Mouse (Mus musculus): ENCODE measurements around the gene Cask. TPM values are rescaled to one million over a fixed set of nuclear protein-coding genes. Genes with fewer than 3 reads are reported as not detected.

The Cask gene
- total and polyA plus RNA-seq, 3 experiments, result 9.4 to 13.3 TPM; not detected in 1

GRCm38 (mm10) chrX:13710174-13710573 is 141.0 kb downstream of the Cask start:
- H3K4me3 ChIP-seq (ENCODE audit: control insufficient read depth in 1 of 2, insufficient read depth in 1 of 2, low read depth in 2 of 2, low read length in 2 of 2), result no peak overlapping the region
- peak; percentile 73 for DNase-seq (ENCODE audit: low read depth, low spot score)
- H3K36me3 ChIP-seq (ENCODE audit: control insufficient read depth in 1 of 2, insufficient read depth in 2 of 2, low read length in 2 of 2), result peaks cover 0 to 4% of the 10 kb centered on the region in 2 experiments; a peak in 2 of 4 replicates
- H3K79me2 ChIP-seq (ENCODE audit: control insufficient read depth, insufficient read depth, low read length, poor library complexity), result no peaks in the 10 kb centered on the region
- no peak overlapping the region for H3K9ac ChIP-seq (ENCODE audit: control insufficient read depth, low read depth, low read length, poor library complexity, severe bottlenecking)
- peaks cover 3 to 4% of the 10 kb centered on the region in 2 experiments; a peak in 2 of 4 replicates for H3K4me1 ChIP-seq (ENCODE audit: control insufficient read depth in 1 of 2, insufficient read depth in 2 of 2, low read length in 2 of 2)
- no peaks in the 10 kb centered on the region for H3K9me3 ChIP-seq (replicated peaks; ENCODE audit: insufficient read depth, low read length)
- no peak overlapping the region for H3K27ac ChIP-seq (ENCODE audit: control insufficient read depth, low read depth, low read length)
- TF ChIP-seq POLR2A (IDR thresholded peaks at IDR 0.05; ENCODE audit: control insufficient read depth in 1 of 2, insufficient read depth in 1 of 2, low read depth in 1 of 2, low read length in 2 of 2, poor library complexity in 1 of 2), result no peak
- TF ChIP-seq BHLHE40 (IDR thresholded peaks at IDR 0.05; ENCODE audit: borderline replicate concordance, low read depth, low read length), result no peak
- peak; percentile 93 for TF ChIP-seq SMC3 (IDR thresholded peaks at IDR 0.05; ENCODE audit: low read depth, low read length)
- TF ChIP-seq NRF1 (IDR thresholded peaks at IDR 0.05; ENCODE audit: insufficient read depth, low read depth, low read length, poor library complexity, severe bottlenecking), result no peak
- TF ChIP-seq CTCF (IDR thresholded peaks at IDR 0.05 in 2 of 3, conservative IDR thresholded peaks at IDR 0.05 in 1 of 3; ENCODE audit: control insufficient read depth in 1 of 3, insufficient read depth in 1 of 3, low read depth in 2 of 3, low read length in 3 of 3, poor library complexity in 1 of 3, severe bottlenecking in 1 of 3), result peak; percentile 74 to 95 (median 93)
- no peak for TF ChIP-seq NELFE (IDR thresholded peaks at IDR 0.05; ENCODE audit: low read depth, low read length)
- TF ChIP-seq ZC3H11A (IDR thresholded peaks at IDR 0.05; ENCODE audit: low read depth, low read length), result peak; percentile 90
- no peak; the same call in none of the 2 replicates for TF ChIP-seq RAD21 (IDR thresholded peaks at IDR 0.05; ENCODE audit: low read depth, low read length)
- no peak for TF ChIP-seq ZMIZ1 (IDR thresholded peaks at IDR 0.05; ENCODE audit: low read depth, low read length)
- no peak for TF ChIP-seq MAX (IDR thresholded peaks at IDR 0.05; ENCODE audit: low read length)
- no peak for TF ChIP-seq USF2 (IDR thresholded peaks at IDR 0.05; ENCODE audit: borderline replicate concordance in 1 of 2, insufficient read depth in 1 of 2, low read depth in 1 of 2, low read length in 2 of 2)
- TF ChIP-seq SIN3A (IDR thresholded peaks at IDR 0.05; ENCODE audit: low read length), result peak; percentile 33; the same call in 1 of the 2 replicates
- no peak for TF ChIP-seq E2F4 (IDR thresholded peaks at IDR 0.05; ENCODE audit: borderline replicate concordance, low read depth, low read length)
- no peak for TF ChIP-seq TCF12 (IDR thresholded peaks at IDR 0.05; ENCODE audit: low read depth, low read length)
- TF ChIP-seq UBTF (IDR thresholded peaks at IDR 0.05; ENCODE audit: borderline replicate concordance, insufficient read depth, low read depth, low read length), result no peak
- no peak for TF ChIP-seq ZNF384 (IDR thresholded peaks at IDR 0.05; ENCODE audit: low read depth, low read length)
- no peaks in the 10 kb centered on the region for H3K27me3 ChIP-seq (ENCODE audit: control insufficient read depth in 1 of 2, insufficient read depth in 2 of 2, low read length in 2 of 2)

GRCm38 (mm10) chrX:13705051-13705450 is 146.1 kb downstream of the Cask start:
- Histone ChIP-seq H3K4me3 (ENCODE audit: control insufficient read depth in 1 of 2, insufficient read depth in 1 of 2, low read depth in 2 of 2, low read length in 2 of 2) (no peak overlapping the region), H3K27ac (ENCODE audit: control insufficient read depth, low read depth, low read length) (no peak overlapping the region)
- TF ChIP-seq ELF1 (IDR thresholded peaks at IDR 0.05; ENCODE audit: low read depth, low read length), result no peak
- TF ChIP-seq POLR2AphosphoS2 (IDR thresholded peaks at IDR 0.05; ENCODE audit: low read length), result no peak

More at GRCm38 (mm10) chrX:13705051-13705450, 146.1 kb downstream of the Cask start:
- Histone ChIP-seq H3K9ac (ENCODE audit: control insufficient read depth, low read depth, low read length, poor library complexity, severe bottlenecking) (no peak overlapping the region), H3K79me2 (ENCODE audit: control insufficient read depth, insufficient read depth, low read length, poor library complexity) (no peaks in the 10 kb centered on the region), H3K36me3 (ENCODE audit: control insufficient read depth in 1 of 2, insufficient read depth in 2 of 2, low read length in 2 of 2) (peaks cover 0 to 8% of the 10 kb centered on the region in 2 experiments; a peak in 2 of 4 replicates), H3K27me3 (ENCODE audit: control insufficient read depth in 1 of 2, insufficient read depth in 2 of 2, low read length in 2 of 2) (no peaks in the 10 kb centered on the region), H3K9me3 (replicated peaks; ENCODE audit: insufficient read depth, low read length) (no peaks in the 10 kb centered on the region), H3K4me1 (ENCODE audit: control insufficient read depth in 1 of 2, insufficient read depth in 2 of 2, low read length in 2 of 2) (peaks cover 4 to 12% of the 10 kb centered on the region in 2 experiments; a peak in 3 of 4 replicates)
- DNase-seq (ENCODE audit: low read depth, low spot score), result no peak
